Mouse (Mus musculus): Measurements from ENCODE around the gene Gm20503. TPM values are rescaled to one million over a fixed set of nuclear protein-coding genes. Genes with fewer than 3 reads are reported as not detected.

Gm20503 gene
- total RNA-seq, 2 experiments from 2014 or later, result 3.4 to 5.1 TPM

GRCm38 (mm10) chr4:59007974-59008373 is 5.0 kb downstream of the Gm20503 start:
- no peak for DNase-seq

GRCm38 (mm10) chr4:59009186-59009585 is 6.2 kb downstream of the Gm20503 start:
- no peak for DNase-seq

GRCm38 (mm10) chr4:59009696-59010095 is 6.7 kb downstream of the Gm20503 start:
- DNase-seq, result no peak

DNA sequence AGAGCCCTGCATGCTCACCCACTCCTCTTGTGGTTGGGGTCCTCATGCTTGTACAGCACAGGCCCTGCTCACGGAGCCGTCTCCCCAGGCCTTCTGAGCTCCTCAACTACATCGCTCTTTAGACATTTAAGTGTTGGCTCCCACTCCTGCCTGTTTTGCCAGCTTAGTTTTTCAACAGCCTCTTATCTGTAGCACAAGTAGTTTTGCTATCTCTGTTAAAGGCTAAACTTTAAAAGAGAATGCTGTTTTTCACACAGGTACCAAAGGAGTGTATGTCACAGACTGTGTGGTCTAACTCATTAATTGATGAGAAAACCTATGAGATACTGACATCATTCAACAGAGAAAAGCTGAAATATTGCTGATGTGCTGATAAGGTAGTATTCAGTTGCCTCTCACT is 8.4 kb downstream of the Gm20503 start:
- no peak for DNase-seq

DNA sequence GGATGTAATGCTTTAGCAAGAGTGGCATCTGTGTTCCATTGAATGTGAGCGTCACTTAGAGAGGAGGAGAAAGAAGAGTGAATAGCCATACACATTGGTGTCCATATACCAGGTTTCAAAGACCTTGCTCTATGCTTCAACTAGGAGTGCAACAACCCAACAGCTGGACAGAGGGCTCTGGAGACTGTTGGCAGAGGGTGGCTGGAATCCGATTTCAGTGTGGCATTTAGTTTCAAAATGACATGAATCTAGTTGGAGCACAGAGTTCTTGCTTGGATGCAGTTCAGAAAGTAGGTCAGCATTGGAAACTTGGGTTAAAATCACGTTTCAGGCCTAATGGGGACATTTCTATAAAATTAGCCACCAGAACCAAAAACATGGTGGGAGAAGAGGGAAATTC is 12.2 kb downstream of the Gm20503 start:
- no peak for DNase-seq

DNA sequence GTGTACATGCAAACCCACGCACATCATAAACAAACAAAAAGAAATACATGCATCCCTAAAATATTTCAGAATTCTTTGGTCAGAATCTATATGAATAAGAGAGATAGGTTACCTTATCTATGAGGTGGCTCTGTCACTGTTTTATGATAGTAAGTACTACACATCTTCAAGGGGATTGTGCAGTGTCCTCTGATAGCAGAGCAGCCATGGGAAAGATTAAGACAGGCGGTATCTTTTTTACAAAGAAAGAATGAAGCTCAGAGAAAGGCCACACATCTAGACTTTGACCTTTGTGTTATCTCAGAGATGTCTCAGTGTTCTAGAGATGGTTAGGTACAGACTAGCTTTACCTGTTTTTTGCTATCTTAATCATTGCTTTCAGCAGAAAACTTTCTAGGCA is 13.9 kb downstream of the Gm20503 start:
- no peak for DNase-seq

- DNase-seq, result no peak
Observed at GRCm38 (mm10) chr4:59034325-59034917, 31.4 kb downstream of the Gm20503 start.

GRCm38 (mm10) chr4:59034918-59035785 is 32.1 kb downstream of the Gm20503 start, which contains the start of gene Gng10:
Gene Gng10 (plus strand): TSS chr4:59035088.
- DNase-seq, result peak; percentile 81

DNA sequence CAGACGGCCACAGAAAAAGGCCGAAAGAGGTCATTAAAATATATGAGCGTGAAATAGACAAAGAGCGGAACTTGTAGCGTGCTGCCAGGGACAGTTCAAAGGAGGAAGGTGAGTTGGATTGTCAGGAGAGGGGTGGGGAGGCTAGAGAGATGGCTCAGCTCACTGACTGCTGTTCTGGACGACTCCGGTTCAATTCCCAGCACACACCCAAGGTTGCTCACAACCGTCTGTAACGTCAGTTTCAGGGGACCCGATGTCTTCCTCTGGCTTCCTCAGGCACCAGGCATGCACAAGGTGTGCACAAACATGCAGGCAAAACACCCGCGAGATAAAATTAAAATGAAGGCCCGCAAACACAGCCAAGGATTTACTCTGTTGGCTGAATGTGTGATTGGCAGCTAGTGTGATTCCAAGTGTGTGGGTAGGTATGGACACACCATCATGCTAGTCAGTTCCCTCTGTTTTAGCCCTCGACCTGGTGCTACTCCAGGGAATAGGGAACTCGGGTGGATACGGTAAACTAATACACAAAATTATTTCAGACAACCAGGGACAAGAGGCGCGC is 32.9 kb downstream of the Gm20503 start:
- no peak for DNase-seq

DNA sequence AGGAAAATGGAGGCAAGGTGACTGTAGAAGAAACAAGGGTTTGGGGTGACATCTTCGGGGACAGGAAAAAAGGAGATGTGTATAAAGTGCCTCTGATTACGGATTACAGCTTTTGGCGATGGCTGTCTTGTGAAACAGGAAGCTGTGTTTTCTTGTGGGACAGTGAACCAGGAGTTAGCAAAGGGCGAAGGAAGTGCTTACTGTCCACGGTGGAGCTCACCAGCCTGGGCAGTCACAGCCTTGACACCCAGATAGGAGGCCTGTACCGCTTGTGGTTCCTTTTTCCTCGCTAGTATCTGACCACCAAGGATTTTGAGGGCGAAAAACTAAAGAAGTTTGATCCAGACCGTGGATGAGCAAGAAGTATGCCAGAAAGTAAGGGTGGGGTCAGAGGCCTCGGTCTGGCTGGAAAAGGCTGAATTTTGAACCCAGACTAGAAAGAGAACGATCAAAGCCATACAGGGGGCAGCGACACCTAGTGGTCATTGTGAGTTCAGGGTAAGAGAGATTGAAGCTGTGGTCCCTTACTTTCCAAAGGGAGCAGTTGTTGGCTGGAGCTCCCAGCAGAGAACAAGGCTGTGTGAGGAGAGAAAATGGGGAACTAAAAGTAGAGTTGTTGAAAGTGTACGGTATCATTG is 33.6 kb downstream of the Gm20503 start:
- peak; percentile 80 for DNase-seq

- no peak for DNase-seq
Observed at GRCm38 (mm10) chr4:59037525-59037924, 34.5 kb downstream of the Gm20503 start.

- DNase-seq, result no peak
Observed at GRCm38 (mm10) chr4:59040397-59041287, 37.6 kb downstream of the Gm20503 start.

DNA sequence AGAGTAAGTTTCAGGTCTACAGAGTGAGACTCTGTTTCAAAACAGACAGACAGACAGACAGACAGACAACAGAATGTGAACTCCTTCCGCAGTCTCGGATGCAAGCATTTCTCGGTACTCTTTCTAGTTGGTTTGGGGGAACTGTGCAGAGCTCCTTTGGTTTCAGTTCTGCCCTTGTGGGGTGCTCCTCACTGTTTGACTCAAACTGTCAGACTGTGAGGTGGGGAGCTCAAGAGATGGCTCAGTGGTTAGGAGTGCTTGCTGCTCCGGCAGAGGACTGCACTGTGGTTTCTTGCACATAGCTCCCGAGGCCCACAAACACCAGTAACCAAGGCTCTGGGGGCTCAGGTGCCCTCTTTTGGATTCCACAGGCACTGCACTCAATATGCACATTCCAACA is 40.1 kb downstream of the Gm20503 start:
- no peak for DNase-seq

GRCm38 (mm10) chr4:59043891-59044290 is 40.9 kb downstream of the Gm20503 start:
- DNase-seq, result no peak

- no peak for DNase-seq
Observed at GRCm38 (mm10) chr4:59047222-59047621, 44.2 kb downstream of the Gm20503 start.

- DNase-seq, result no peak
Observed at GRCm38 (mm10) chr4:59051081-59051480, 48.1 kb downstream of the Gm20503 start.

- DNase-seq, result no peak
Observed at GRCm38 (mm10) chr4:59057929-59058328, 54.9 kb downstream of the Gm20503 start.

DNA sequence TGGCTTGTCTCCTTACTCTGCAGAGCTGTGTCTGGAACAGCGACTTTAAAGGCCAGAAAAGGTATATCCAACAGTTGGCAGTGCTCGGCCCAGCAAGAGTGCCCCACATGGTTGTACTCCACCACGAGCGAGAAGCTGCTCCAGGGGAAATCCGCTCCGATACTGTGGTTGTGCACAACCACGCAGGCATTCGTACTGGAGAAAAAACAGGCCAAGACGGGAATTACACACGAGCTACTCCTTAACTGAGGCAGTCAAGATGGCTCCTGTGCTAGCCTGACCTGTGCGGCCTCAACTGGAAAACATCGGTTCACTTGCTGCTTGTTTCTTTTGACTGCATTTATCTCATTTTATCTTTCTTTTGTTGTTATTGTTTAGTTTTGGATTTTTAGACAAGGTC is 59.5 kb downstream of the Gm20503 start:
- DNase-seq, result no peak

GRCm38 (mm10) chr4:59069276-59069675 is 66.3 kb downstream of the Gm20503 start:
- no peak for DNase-seq

- no peak for DNase-seq
Observed at GRCm38 (mm10) chr4:59083430-59083829, 80.4 kb downstream of the Gm20503 start.

GRCm38 (mm10) chr4:59089391-59089790 is 86.4 kb downstream of the Gm20503 start:
- DNase-seq, result no peak
